27 mouse cellular contexts compared by ENCODE assay signal in the genomic region with DNA sequence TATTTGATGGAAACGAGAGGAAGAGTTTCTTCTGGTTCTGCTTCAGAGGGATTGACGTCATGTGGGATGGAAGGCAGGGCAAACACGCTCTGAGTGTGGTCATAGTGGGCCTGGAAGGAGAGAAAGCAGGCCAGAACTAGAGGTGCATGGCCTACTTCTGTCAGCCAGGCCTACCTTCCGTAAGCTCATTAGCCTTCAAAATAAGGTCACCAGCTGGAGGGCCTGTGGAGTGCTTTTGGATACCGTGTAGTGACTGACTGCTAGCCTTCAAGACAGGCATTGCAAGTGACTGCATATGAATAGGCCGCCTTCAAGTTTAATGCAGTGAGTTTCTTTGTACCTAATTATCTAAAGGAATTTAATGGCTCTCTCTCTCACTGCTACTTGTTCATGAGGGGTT. TPM values are rescaled to one million over a fixed set of nuclear protein-coding genes. Genes with fewer than 3 reads are reported as not detected.
DNase-seq lines count a peak whose midpoint lies in the region; ATAC-seq lines count a peak whose summit lies in the region.
"Had no signal": no experiment of that assay in that cellular context is flagged by ENCODE, and none has a peak within 500 bp of the region (broad histone marks: within the 10 kb centered on the region; RNA-seq: fewer than 3 reads in every experiment).

No protein-coding gene starts in this region.

- peaks cover 26% of the 10 kb centered on the region for H3K36me3 ChIP-seq in forebrain, embryonic 14.5 days (ENCODE audit: control insufficient read depth, insufficient read depth, low read length)
- peaks cover 54% of the 10 kb centered on the region for H3K36me3 ChIP-seq in forebrain, embryonic 10.5 days (replicated peaks)

- H3K4me3 ChIP-seq in forebrain, embryonic 14.5 days (ENCODE audit: low read depth, low read length) = no peak overlapping the region
- no peak overlapping the region for H3K4me3 ChIP-seq in forebrain, embryonic 10.5 days
- H3K4me3 ChIP-seq: gastrocnemius, adult 2 months; heart, adult 2 months; heart, embryonic 12.5 days; hindbrain, embryonic 13.5 days; midbrain, embryonic 12.5 days; neural tube, embryonic 13.5 days had no signal

- DNase-seq in cerebellum, adult 9-10 months = peak; percentile 33
- DNase-seq in cerebellum, adult 8-10 months = no peak
- peak; percentile 52 for DNase-seq in forebrain, embryonic 14.5 days (ENCODE audit: low spot score)
- no peak for DNase-seq in forebrain, embryonic 10.5 days (ENCODE audit: extremely low spot score, low spot score)
- DNase-seq in cerebellum, postnatal 36 days = peak; percentile 38 to 45
- DNase-seq in retina, postnatal 1 day = peak; percentile 83
- no peak for DNase-seq in urinary bladder, postnatal 36 days (ENCODE audit: low spot score in 2 of 2)
- no peak for DNase-seq in liver
- DNase-seq: adrenal gland, postnatal 14 days; gastrocnemius, adult 2 months; heart, adult 2 months; heart, postnatal 4 days; kidney, adult 9 months; kidney, postnatal 10 days; layer of hippocampus, adult 9-11 months; lung, postnatal 36 days; right cerebral cortex, adult 18-20 months; spleen, adult 18-20 months; thymus, postnatal 25 days had no signal

- no peaks in the 10 kb centered on the region for H3K4me1 ChIP-seq in forebrain, embryonic 14.5 days (ENCODE audit: control insufficient read depth, insufficient read depth, low read length)
- H3K4me1 ChIP-seq in forebrain, embryonic 10.5 days = peaks cover 5% of the 10 kb centered on the region
- H3K4me1 ChIP-seq: hindbrain, embryonic 13.5 days; midbrain, embryonic 12.5 days; neural tube, embryonic 13.5 days had no signal

- no peak overlapping the region for H3K4me2 ChIP-seq in forebrain, embryonic 14.5 days (ENCODE audit: low read length)
- H3K4me2 ChIP-seq: heart, embryonic 12.5 days; hindbrain, embryonic 13.5 days; midbrain, embryonic 12.5 days; neural tube, embryonic 13.5 days had no signal

- ATAC-seq in forebrain, embryonic 14.5 days = peak; percentile 76; the same call in 1 of the 2 replicates
- ATAC-seq: intestine, postnatal 0 days; Patski had no signal

- no peak overlapping the region for H3K27ac ChIP-seq in forebrain, embryonic 14.5 days (ENCODE audit: low read depth, low read length)
- no peak overlapping the region for H3K27ac ChIP-seq in forebrain, embryonic 10.5 days
- H3K27ac ChIP-seq: gastrocnemius, adult 2 months; heart, adult 2 months; hindbrain, embryonic 13.5 days; midbrain, embryonic 12.5 days; neural tube, embryonic 13.5 days had no signal

- WGBS in forebrain, embryonic 14.5 days = 34% methylated on average over 6 of the region's 6 CpGs
- WGBS in forebrain, embryonic 10.5 days = 81% methylated on average over 6 of the region's 6 CpGs

- H3K9me3 ChIP-seq in forebrain, embryonic 14.5 days (replicated peaks; ENCODE audit: control insufficient read depth, low read length) = no peaks in the 10 kb centered on the region
- H3K9me3 ChIP-seq in forebrain, embryonic 10.5 days = no peaks in the 10 kb centered on the region
- H3K9me3 ChIP-seq: heart, embryonic 12.5 days; hindbrain, embryonic 13.5 days; midbrain, embryonic 12.5 days; neural tube, embryonic 13.5 days had no signal

- no peaks in the 10 kb centered on the region for H3K27me3 ChIP-seq in forebrain, embryonic 14.5 days (replicated peaks; ENCODE audit: control insufficient read depth, insufficient read depth, low read length)
- no peaks in the 10 kb centered on the region for H3K27me3 ChIP-seq in forebrain, embryonic 10.5 days (ENCODE audit: poor library complexity, severe bottlenecking)
- H3K27me3 ChIP-seq: heart, embryonic 12.5 days; hindbrain, embryonic 13.5 days; midbrain, embryonic 12.5 days; neural tube, embryonic 13.5 days; Patski had no signal

- H3K9ac ChIP-seq in forebrain, embryonic 14.5 days (ENCODE audit: low read length) = no peak overlapping the region
- H3K9ac ChIP-seq: heart, embryonic 12.5 days; hindbrain, embryonic 13.5 days; midbrain, embryonic 12.5 days; neural tube, embryonic 13.5 days had no signal

RNA-seq across cellular contexts. Expression of gene Adra2a, which starts 8.9 kb away (rescaled TPM):
- 1.8 and 1.9 TPM in 2 replicates for polyA plus RNA-seq in forebrain, embryonic 14.5 days (2014; fragmentation: Nextera tagmentation; extraction: Ambion mirVana)
- 0.67 and 0.73 TPM in 2 replicates for polyA plus RNA-seq in forebrain, embryonic 10.5 days (2016; fragmentation: Nextera tagmentation; extraction: Ambion mirVana)
- polyA plus RNA-seq: heart, postnatal 0 days; limb, embryonic 11.5 days had no signal

Comparison
In these comparisons a context has a peak if more than half of its experiments do, and no peak if none do; other contexts are left out.
1. DNase-seq: peak in cerebellum, adult 9-10 months (single experiment), forebrain, embryonic 14.5 days (single experiment), cerebellum, postnatal 36 days (2 of 2) and retina, postnatal 1 day (single experiment); none in cerebellum, adult 8-10 months (single experiment), forebrain, embryonic 10.5 days (single experiment), urinary bladder, postnatal 36 days (0 of 2) and liver (single experiment).